Mouse (Mus musculus) lung, embryonic 16.5 days (tissue): ENCODE measurements around the gene Defa17. TPM values are rescaled to one million over a fixed set of nuclear protein-coding genes. Genes with fewer than 3 reads are reported as not detected.
"Not testable (repeated sequence)": the region's sequence is repeated elsewhere in the genome, so short reads cannot be mapped to it uniquely, and the experiment has no call there.

Experiments used
- ATAC-seq: fragments of 200-750 bp; cut with Nextera tagmentation; 2 replicates; pipeline ENCODE4 v1.8.0; 2017; ENCODE audit warnings: low read depth, mild to moderate bottlenecking, moderate library complexity
- H3K27ac ChIP-seq: fragments of 300-500 bp; sonication (generic); 2 replicates; pipeline ENCODE4 v1.5.1; 2014; ENCODE audit warnings: mild to moderate bottlenecking, control low read depth, low read length
- H3K27me3 ChIP-seq: fragments of 300-500 bp; sonication (generic); 2 replicates; pipeline ENCODE4 v1.6.1; 2014; ENCODE audit warnings: low read depth, low read length, mixed read lengths; ENCODE audit not compliant: control insufficient read depth, insufficient read depth
- H3K36me3 ChIP-seq: fragments of 300-500 bp; sonication (generic); 2 replicates; pipeline ENCODE4 v1.6.1; 2014; ENCODE audit warnings: low read length; ENCODE audit not compliant: control insufficient read depth, insufficient read depth
- H3K4me1 ChIP-seq: fragments of 300-500 bp; sonication (generic); replicated peaks from 2 replicates; pipeline ENCODE4 v1.6.1; 2014; ENCODE audit warnings: low read length, mixed read lengths; ENCODE audit not compliant: control insufficient read depth, insufficient read depth
- H3K4me2 ChIP-seq: fragments of 300-500 bp; sonication (generic); 2 replicates; pipeline ENCODE4 v1.6.1; 2014; ENCODE audit warnings: low read depth, low read length, control low read depth
- H3K4me3 ChIP-seq: fragments of 300-500 bp; sonication (generic); 2 replicates; pipeline ENCODE4 v1.5.1; 2014; ENCODE audit warnings: mild to moderate bottlenecking, low read length, control low read depth
- H3K9ac ChIP-seq: fragments of 300-500 bp; sonication (generic); 2 replicates; pipeline ENCODE4 v1.6.1; 2014; ENCODE audit warnings: low read length, control low read depth
- H3K9me3 ChIP-seq: fragments of 300-500 bp; sonication (generic); 2 replicates; pipeline ENCODE4 v1.6.1; 2016; ENCODE audit warnings: low read length; ENCODE audit not compliant: control insufficient read depth
- WGBS: fragments of 180-500 bp; shearing (Covaris S2); extraction: QIAGEN DNeasy Blood & Tissue Kit; methylation state at CpG from one replicate; pipeline ENCODE4 v1.1.7; 2014; 5-methylcytosine and 5-hydroxymethylcytosine counted together
- polyA plus RNA-seq: library from polyadenylated mRNA; unstranded; fragments of >200 nt; fragmentation: Nextera tagmentation; extraction: Ambion mirVana; gene quantifications from 2 replicates; pipeline ENCODE4 v1.2.1, GENCODE M21; 2015

Gene Defa17
- polyA plus RNA-seq = not detected in 2 replicates

- not testable (repeated sequence) for H3K4me2 ChIP-seq, H3K4me1 ChIP-seq, H3K4me3 ChIP-seq, H3K27me3 ChIP-seq, ATAC-seq, H3K36me3 ChIP-seq, H3K27ac ChIP-seq, H3K9me3 ChIP-seq, H3K9ac ChIP-seq
- WGBS = no CpG with 5 or more reads among the region's 2 CpGs
These were observed at the start of gene Defa17 for GRCm38 (mm10) chr8:21655480-21655879. Gene Defa17, plus strand, starts transcription at chr8:21655780.

GRCm38 (mm10) chr8:21617883-21618282, 37.7 kb upstream of the Defa17 start, which contains the start of gene Defa26:
Gene Defa26, plus strand, starts transcription at chr8:21618183.
- not testable (repeated sequence) for H3K4me2 ChIP-seq, H3K9me3 ChIP-seq, H3K9ac ChIP-seq, H3K4me1 ChIP-seq, ATAC-seq, H3K27me3 ChIP-seq, H3K36me3 ChIP-seq, H3K4me3 ChIP-seq, H3K27ac ChIP-seq
- WGBS = no CpG with 5 or more reads among the region's 1 CpGs

- H3K27me3 ChIP-seq, ATAC-seq, H3K36me3 ChIP-seq, H3K9me3 ChIP-seq, H3K27ac ChIP-seq, H3K4me3 ChIP-seq, H3K4me1 ChIP-seq, H3K4me2 ChIP-seq, H3K9ac ChIP-seq: not testable (repeated sequence)
- 25% methylated on average over 1 of the region's 1 CpGs for whole genome bisulfite sequencing
These were observed 9.9 kb downstream of the Defa17 start, which contains the start of gene Defa34 for GRCm38 (mm10) chr8:21665497-21665896. Gene Defa34, plus strand, starts transcription at chr8:21665797.

- not testable (repeated sequence) for H3K4me3 ChIP-seq, H3K4me1 ChIP-seq, H3K9me3 ChIP-seq, H3K36me3 ChIP-seq, H3K9ac ChIP-seq, H3K27me3 ChIP-seq, ATAC-seq, H3K4me2 ChIP-seq, H3K27ac ChIP-seq
- WGBS = 65% methylated on average over 1 of the region's 2 CpGs
These were observed 48.0 kb downstream of the Defa17 start, which contains the start of gene AY761184 for GRCm38 (mm10) chr8:21703545-21703944. Gene AY761184, minus strand, starts transcription at chr8:21703645.

Other genes starting within 250 kb of the Defa17 start
- gene Defa36, start 228.4 kb upstream of the Defa17 start, polyA plus RNA-seq = not detected in 2 replicates
- gene Gm7849, start 199.2 kb upstream of the Defa17 start, polyA plus RNA-seq = not detected in 2 replicates
- not detected in 2 replicates for gene Defa20, start 146.5 kb upstream of the Defa17 start, polyA plus RNA-seq
- gene Defa32, start 126.7 kb upstream of the Defa17 start, polyA plus RNA-seq = not detected in 2 replicates
- gene Defa37, start 90.4 kb upstream of the Defa17 start, polyA plus RNA-seq = 1.1 TPM in 1 of 2 replicates, not detected in the other
- gene Defa28, start 72.8 kb upstream of the Defa17 start, polyA plus RNA-seq = not detected in 2 replicates
- not detected in 2 replicates for gene Gm7861, start 61.3 kb upstream of the Defa17 start, polyA plus RNA-seq
- not detected in 2 replicates for gene Defa26, start 37.6 kb upstream of the Defa17 start, polyA plus RNA-seq
- not detected in 2 replicates for gene Defa34, start 10.0 kb downstream of the Defa17 start, polyA plus RNA-seq
- gene AY761184, start 47.9 kb downstream of the Defa17 start, polyA plus RNA-seq = not detected in 2 replicates
- gene Defa24, start 78.7 kb downstream of the Defa17 start, polyA plus RNA-seq = not detected in 2 replicates
- not detected in 2 replicates for gene Defb50, start 167.8 kb downstream of the Defa17 start, polyA plus RNA-seq
- not detected in 2 replicates for gene Defb2, start 184.1 kb downstream of the Defa17 start, polyA plus RNA-seq
- gene Defb10, start 203.1 kb downstream of the Defa17 start, polyA plus RNA-seq = not detected in 2 replicates
- gene Defb9, start 229.6 kb downstream of the Defa17 start, polyA plus RNA-seq = not detected in 2 replicates